ENCODE assay signal across 11 mouse cellular contexts in genomic region chr6:72543265-72543850, GRCm38 (mm10). TPM values are rescaled to one million over a fixed set of nuclear protein-coding genes. Genes with fewer than 3 reads are reported as not detected.
A peak's percentile ranks its signal among the peaks of the same experiment; 100 is the strongest.
DNase-seq lines count a peak whose midpoint lies in the region; ATAC-seq and TF ChIP-seq lines count a peak whose summit lies in the region.
"Had no signal": no experiment of that assay in that cellular context is flagged by ENCODE, and none has a peak within 500 bp of the region (broad histone marks: within the 10 kb centered on the region; RNA-seq: fewer than 3 reads in every experiment).

No protein-coding gene starts in this region.

- H3K4me2 ChIP-seq in lung, embryonic 15.5 days: no peak overlapping the region
- no peak overlapping the region for H3K4me2 ChIP-seq in midbrain, embryonic 16.5 days (ENCODE audit: low read length)

- in situ Hi-C loops in Patski (cut with MboI; ENCODE audit: low pct_unique_long_range_greater_than_20kb): no loop called here

- no peak for TF ChIP-seq CTCF in Patski (IDR thresholded peaks at IDR 0.05)
- TF ChIP-seq CTCF in kidney, adult 2 months (conservative IDR thresholded peaks at IDR 0.05; ENCODE audit: insufficient read depth, insufficient read length, low read depth, low read length): no peak

- H3K27me3 ChIP-seq in lung, embryonic 15.5 days: no peaks in the 10 kb centered on the region
- H3K27me3 ChIP-seq in Patski: no peaks in the 10 kb centered on the region
- H3K27me3 ChIP-seq in kidney, adult 2 months (replicated peaks; ENCODE audit: control insufficient read depth, insufficient read depth, low read length): no peaks in the 10 kb centered on the region
- no peaks in the 10 kb centered on the region for H3K27me3 ChIP-seq in midbrain, embryonic 16.5 days (ENCODE audit: control insufficient read depth, insufficient read depth, low read depth, low read length)

- H3K79me2 ChIP-seq in macrophage (ENCODE audit: inconsistent target): peaks cover 31% of the 10 kb centered on the region

- ATAC-seq in lung, embryonic 15.5 days (ENCODE audit: borderline replicate concordance, extremely low read depth, low FRiP score, low TSS enrichment): no peak
- ATAC-seq in Patski: peak; percentile 18
- no peak for ATAC-seq in midbrain, embryonic 16.5 days

- no peak overlapping the region for H3K9ac ChIP-seq in lung, embryonic 15.5 days
- H3K9ac ChIP-seq in midbrain, embryonic 16.5 days (ENCODE audit: low read depth, low read length): no peak overlapping the region

- TF ChIP-seq POLR2A in kidney, adult 2 months (IDR thresholded peaks at IDR 0.05; ENCODE audit: low read depth, low read length): no peak

- POLR2A ChIA-PET in Patski (lab: Charles Lee): interaction anchor here (1.3 kb wide), 1 partner anchor 105 kb away, joined by 3 read pairs; the partner anchor contains the start of gene Mat2a

- H3K9me3 ChIP-seq in lung, embryonic 15.5 days: no peaks in the 10 kb centered on the region
- no peaks in the 10 kb centered on the region for H3K9me3 ChIP-seq in midbrain, embryonic 16.5 days (replicated peaks; ENCODE audit: control insufficient read depth, low read length, poor library complexity, severe bottlenecking)

- no peak for DNase-seq in lung, postnatal 4 days
- DNase-seq in Patski (ENCODE audit: low read depth, low spot score) (no peak), adipocyte (ENCODE audit: low spot score) (no peak)
- peak; percentile 53 for DNase-seq in kidney, adult 2 months
- DNase-seq: cerebellum, postnatal 14 days; layer of hippocampus, postnatal 36 days; right cerebral cortex, postnatal 4 days had no signal

- H3K27ac ChIP-seq in lung, embryonic 15.5 days: peak overlapping the region; percentile 88
- H3K27ac ChIP-seq in kidney, adult 2 months (ENCODE audit: insufficient read depth, low read depth, low read length): peak overlapping the region; percentile 76
- H3K27ac ChIP-seq in macrophage: peak overlapping the region; percentile 77; the same call in 1 of the 2 replicates
- H3K27ac ChIP-seq in midbrain, embryonic 16.5 days (ENCODE audit: low read length): no peak overlapping the region

- H3K36me3 ChIP-seq in lung, embryonic 15.5 days: no peaks in the 10 kb centered on the region
- H3K36me3 ChIP-seq in kidney, adult 2 months (ENCODE audit: control insufficient read depth, insufficient read depth, low read length): no peaks in the 10 kb centered on the region
- H3K36me3 ChIP-seq in macrophage (ENCODE audit: inconsistent target): no peaks in the 10 kb centered on the region
- no peaks in the 10 kb centered on the region for H3K36me3 ChIP-seq in midbrain, embryonic 16.5 days (ENCODE audit: control insufficient read depth, insufficient read depth, low read length)

- CTCF ChIA-PET in Patski (lab: Charles Lee): no interaction called here

- 66% methylated on average over 12 of the region's 12 CpGs for WGBS in lung, embryonic 15.5 days
- 49% methylated on average over 12 of the region's 12 CpGs for WGBS in kidney, adult 2 months
- WGBS in macrophage (ENCODE audit: missing documents): 86% methylated on average over 12 of the region's 12 CpGs
- 69% methylated on average over 12 of the region's 12 CpGs for WGBS in midbrain, embryonic 16.5 days

- H3K4me3 ChIP-seq in lung, embryonic 15.5 days: no peak overlapping the region
- no peak overlapping the region for H3K4me3 ChIP-seq in kidney, adult 2 months (ENCODE audit: insufficient read depth, low read depth, low read length)
- no peak overlapping the region for H3K4me3 ChIP-seq in macrophage (ENCODE audit: inconsistent target)
- no peak overlapping the region for H3K4me3 ChIP-seq in midbrain, embryonic 16.5 days (ENCODE audit: low read depth, low read length)

- peaks cover 23% of the 10 kb centered on the region for H3K4me1 ChIP-seq in lung, embryonic 15.5 days
- H3K4me1 ChIP-seq in kidney, adult 2 months (ENCODE audit: control insufficient read depth, insufficient read depth, low read length): peaks cover 14% of the 10 kb centered on the region; the same call in 1 of the 2 replicates
- H3K4me1 ChIP-seq in midbrain, embryonic 16.5 days (ENCODE audit: control insufficient read depth, insufficient read depth, low read length): peaks cover 3% of the 10 kb centered on the region

RNA-seq across cellular contexts. Expression of gene Capg, which starts 0.8 kb away (rescaled TPM):
- 54.2 and 57.9 TPM in 2 replicates for polyA plus RNA-seq in lung, embryonic 15.5 days (2015; fragmentation: Nextera tagmentation; extraction: Ambion mirVana)
- polyA plus RNA-seq in Patski (2021): 230 TPM
- 64.3 and 70.9 TPM in 2 replicates for polyA plus RNA-seq in kidney, adult 2 months (2012; rRNA removed)
- total RNA-seq in macrophage (2018; cell fraction: chromatin; rRNA removed): 100 to 1,000 TPM; 210 to 782 (median 351) TPM
- total RNA-seq in macrophage (2018; cell fraction: cytosol; rRNA removed): 100 to 1,000 TPM; 618 to 855 (median 766) TPM
- total RNA-seq in macrophage (2018; cell fraction: nucleus; rRNA removed): 100 to 1,000 TPM; 235 to 578 (median 364) TPM
- polyA plus RNA-seq in macrophage (2018): 672 to 1,184 TPM (median 744 TPM) in 3 replicates
- 5.9 and 6.8 TPM in 2 replicates for polyA plus RNA-seq in midbrain, embryonic 16.5 days (2015; fragmentation: Nextera tagmentation; extraction: Ambion mirVana)

RNA-seq across cellular contexts. Expression of gene Sh2d6, which starts 21.9 kb away (rescaled TPM):
- polyA plus RNA-seq in lung, embryonic 15.5 days (2015; fragmentation: Nextera tagmentation; extraction: Ambion mirVana): not detected in 2 replicates
- polyA plus RNA-seq in Patski (2021) (0.26 TPM), macrophage (2018) (0.20 to 0.46 TPM (median 0.26 TPM) in 3 replicates)
- 0.09 and 0.12 TPM in 2 replicates for polyA plus RNA-seq in kidney, adult 2 months (2012; rRNA removed)
- 1 to 10 TPM in 21 of 26 experiments, under 1 TPM in 3, not detected in 2; 0.78 to 6.6 (median 1.7) TPM for total RNA-seq in macrophage (2018; cell fraction: chromatin; rRNA removed)
- under 1 TPM in 21 of 26 experiments, not detected in 5; 0.14 to 0.74 (median 0.26) TPM for total RNA-seq in macrophage (2018; cell fraction: cytosol; rRNA removed)
- total RNA-seq in macrophage (2018; cell fraction: nucleus; rRNA removed): 1 to 10 TPM in 18 of 26 experiments, under 1 TPM in 6, not detected in 2; 0.64 to 7.8 (median 1.4) TPM
- polyA plus RNA-seq in midbrain, embryonic 16.5 days (2015; fragmentation: Nextera tagmentation; extraction: Ambion mirVana): 0.65 and 0.84 TPM in 2 replicates
- total RNA-seq: ES-E14 had no signal

RNA-seq across cellular contexts. Expression of gene Elmod3, which starts 54.9 kb away (rescaled TPM):
- 16.2 and 17.7 TPM in 2 replicates for polyA plus RNA-seq in lung, embryonic 15.5 days (2015; fragmentation: Nextera tagmentation; extraction: Ambion mirVana)
- polyA plus RNA-seq in Patski (2021): 22.4 TPM
- polyA plus RNA-seq in kidney, adult 2 months (2012; rRNA removed): 43.0 and 43.4 TPM in 2 replicates
- total RNA-seq in macrophage (2018; cell fraction: chromatin; rRNA removed): 10 to 100 TPM in 12 of 26 experiments, 1 to 10 TPM in 14; 2.6 to 16.6 (median 8.5) TPM
- 10 to 100 TPM in 3 of 26 experiments, 1 to 10 TPM in 23; 2.7 to 10.6 (median 7.1) TPM for total RNA-seq in macrophage (2018; cell fraction: cytosol; rRNA removed)
- 10 to 100 TPM in 5 of 26 experiments, 1 to 10 TPM in 21; 2.1 to 14.7 (median 7.6) TPM for total RNA-seq in macrophage (2018; cell fraction: nucleus; rRNA removed)
- polyA plus RNA-seq in macrophage (2018): 5.0 to 8.4 TPM (median 7.3 TPM) in 3 replicates
- 17.3 and 17.8 TPM in 2 replicates for polyA plus RNA-seq in midbrain, embryonic 16.5 days (2015; fragmentation: Nextera tagmentation; extraction: Ambion mirVana)

RNA-seq across cellular contexts. Expression of gene Retsat, which starts 54.9 kb away (rescaled TPM):
- polyA plus RNA-seq in lung, embryonic 15.5 days (2015; fragmentation: Nextera tagmentation; extraction: Ambion mirVana): 18.5 and 18.8 TPM in 2 replicates
- polyA plus RNA-seq in Patski (2021): 86.5 TPM
- 237 and 272 TPM in 2 replicates for polyA plus RNA-seq in kidney, adult 2 months (2012; rRNA removed)
- 1 to 10 TPM in 11 of 26 experiments, under 1 TPM in 7, not detected in 8; 0.22 to 5.6 (median 1.4) TPM for total RNA-seq in macrophage (2018; cell fraction: chromatin; rRNA removed)
- total RNA-seq in macrophage (2018; cell fraction: cytosol; rRNA removed): 10 to 100 TPM in 3 of 26 experiments, 1 to 10 TPM in 23; 4.2 to 11.7 (median 7.5) TPM
- 1 to 10 TPM; 1.3 to 7.1 (median 4.1) TPM for total RNA-seq in macrophage (2018; cell fraction: nucleus; rRNA removed)
- 6.6 to 12.3 TPM (median 8.4 TPM) in 3 replicates for polyA plus RNA-seq in macrophage (2018)
- 5.9 and 6.3 TPM in 2 replicates for polyA plus RNA-seq in midbrain, embryonic 16.5 days (2015; fragmentation: Nextera tagmentation; extraction: Ambion mirVana)
